Mouse (Mus musculus) gastrocnemius, postnatal 4 days (tissue): ENCODE results near the gene Mrpl23. TPM values are rescaled to one million over a fixed set of nuclear protein-coding genes. Genes with fewer than 3 reads are reported as not detected.
A peak's percentile ranks its signal among the peaks of the same experiment; 100 is the strongest.

Experiments
- DNase-seq, 2 experiments: peaks; one replicate each; pipeline ENCODE4 v3.0.0; 2021 to 2022; ENCODE audit warnings: low spot score in 2 of 2, mixed read lengths in 2 of 2
- long read RNA-seq, 2 experiments: library from polyadenylated mRNA; stranded (forward); transcript quantifications; one replicate each; pipeline ENCODE4 v2.0.0; 2021
- total RNA-seq, 2 experiments: library from RNA; stranded (reverse); gene quantifications; 2 replicates each; pipeline ENCODE4 v1.2.3; 2021

Mrpl23 gene
- total RNA-seq: 1 to 10 TPM; 6.3 to 9.4 TPM
- long read RNA-seq, experiment 1, transcript Mrpl23-201 (5 exons, 692 nt): major isoform, 39 of 51 reads
- long read RNA-seq, experiment 1, partial matches to known transcripts: 7 of 51 reads
- long read RNA-seq, experiment 1, other reads (novel, unspliced or antisense): 5 of 51 reads
- long read RNA-seq, experiment 2, transcript Mrpl23-201 (5 exons, 692 nt): major isoform, 49 of 63 reads
- long read RNA-seq, experiment 2, partial matches to known transcripts: 3 of 63 reads
- long read RNA-seq, experiment 2, other reads (novel, unspliced or antisense): 10 of 63 reads

GRCm38 (mm10) chr7:142532671-142533058 lies at the start of gene Mrpl23:
Mrpl23 (plus strand) TSS chr7:142532686.
- no peak for DNase-seq

GRCm38 (mm10) chr7:142483136-142483535 lies 49.4 kb upstream of the Mrpl23 start:
- DNase-seq: peak in 1 of 2 experiments; percentile 60

GRCm38 (mm10) chr7:142484780-142485179 lies 47.7 kb upstream of the Mrpl23 start:
- peak; percentile 79 to 87 for DNase-seq

- DNase-seq: peak; percentile 51 to 76
Measured at GRCm38 (mm10) chr7:142486751-142487162, 45.7 kb upstream of the Mrpl23 start.

GRCm38 (mm10) chr7:142487341-142487859 lies 45.1 kb upstream of the Mrpl23 start:
- peak in 1 of 2 experiments; percentile 63 for DNase-seq

GRCm38 (mm10) chr7:142488053-142488452 lies 44.4 kb upstream of the Mrpl23 start:
- DNase-seq: no peak

- no peak for DNase-seq
Measured at GRCm38 (mm10) chr7:142493535-142493934, 39.0 kb upstream of the Mrpl23 start.

- DNase-seq: no peak
Measured at GRCm38 (mm10) chr7:142496158-142496557, 36.3 kb upstream of the Mrpl23 start.

- no peak for DNase-seq
Measured at GRCm38 (mm10) chr7:142496800-142497199, 35.7 kb upstream of the Mrpl23 start.

GRCm38 (mm10) chr7:142497775-142498174 lies 34.7 kb upstream of the Mrpl23 start:
- DNase-seq: no peak

GRCm38 (mm10) chr7:142498575-142498974 lies 33.9 kb upstream of the Mrpl23 start, which contains the start of gene Tnnt3:
Tnnt3 (plus strand) TSS chr7:142498836.
- no peak for DNase-seq

GRCm38 (mm10) chr7:142499010-142499721 lies 33.3 kb upstream of the Mrpl23 start:
- no peak for DNase-seq

- no peak for DNase-seq
Measured at GRCm38 (mm10) chr7:142500032-142500431, 32.5 kb upstream of the Mrpl23 start.

GRCm38 (mm10) chr7:142503206-142503605 lies 29.3 kb upstream of the Mrpl23 start:
- DNase-seq: no peak

GRCm38 (mm10) chr7:142505942-142506341 lies 26.5 kb upstream of the Mrpl23 start:
- DNase-seq: no peak

GRCm38 (mm10) chr7:142506501-142506900 lies 26.0 kb upstream of the Mrpl23 start:
- no peak for DNase-seq

GRCm38 (mm10) chr7:142507453-142507852 lies 25.0 kb upstream of the Mrpl23 start:
- no peak for DNase-seq

- no peak for DNase-seq
Measured at GRCm38 (mm10) chr7:142509518-142509917, 23.0 kb upstream of the Mrpl23 start.

GRCm38 (mm10) chr7:142510021-142510777 lies 22.3 kb upstream of the Mrpl23 start:
- DNase-seq: peak in 1 of 2 experiments; percentile 61

GRCm38 (mm10) chr7:142514048-142514447 lies 18.4 kb upstream of the Mrpl23 start:
- no peak for DNase-seq

- no peak for DNase-seq
Measured at GRCm38 (mm10) chr7:142516221-142516978, 16.1 kb upstream of the Mrpl23 start.
